Mouse (Mus musculus) neural tube, embryonic 13.5 days (tissue): ENCODE results near the gene Gpr158. TPM values are rescaled to one million over a fixed set of nuclear protein-coding genes. Genes with fewer than 3 reads are reported as not detected.
A peak's percentile ranks its signal among the peaks of the same experiment; 100 is the strongest.
"Not testable (repeated sequence)": the region's sequence is repeated elsewhere in the genome, so short reads cannot be mapped to it uniquely, and the experiment has no call there.

Experiments used
- ATAC-seq: fragments of 200-750 bp; cut with Nextera tagmentation; 2 replicates; pipeline ENCODE4 v1.8.0; 2017; ENCODE audit warnings: low read depth, mild to moderate bottlenecking, moderate TSS enrichment, moderate library complexity
- H3K27ac ChIP-seq: fragments of 300-500 bp; sonication (generic); replicated peaks from 2 replicates; pipeline ENCODE4 v1.5.1; 2015; ENCODE audit warnings: moderate library complexity, mild to moderate bottlenecking, inconsistent platforms
- H3K27me3 ChIP-seq: fragments of 300-500 bp; sonication (generic); 2 replicates; pipeline ENCODE4 v1.6.1; 2015; ENCODE audit warnings: mild to moderate bottlenecking, inconsistent platforms
- H3K36me3 ChIP-seq: fragments of 300-500 bp; sonication (generic); 2 replicates; pipeline ENCODE4 v1.6.1; 2015; ENCODE audit warnings: mild to moderate bottlenecking, inconsistent platforms
- H3K4me1 ChIP-seq: fragments of 300-500 bp; sonication (generic); replicated peaks from 2 replicates; pipeline ENCODE4 v1.6.1; 2015; ENCODE audit warnings: inconsistent platforms
- H3K4me2 ChIP-seq: fragments of 300-500 bp; sonication (generic); 2 replicates; pipeline ENCODE4 v1.6.1; 2015; ENCODE audit warnings: inconsistent platforms, mild to moderate bottlenecking, moderate library complexity
- H3K4me3 ChIP-seq: fragments of 300-500 bp; sonication (generic); 2 replicates; pipeline ENCODE4 v1.5.1; 2015; ENCODE audit warnings: mild to moderate bottlenecking, inconsistent platforms
- H3K9ac ChIP-seq: fragments of 300-500 bp; sonication (generic); 2 replicates; pipeline ENCODE4 v1.6.1; 2015; ENCODE audit warnings: moderate library complexity, mild to moderate bottlenecking, inconsistent platforms
- H3K9me3 ChIP-seq: fragments of 300-500 bp; sonication (generic); 2 replicates; pipeline ENCODE4 v1.6.1; 2016; ENCODE audit warnings: inconsistent platforms
- WGBS: fragments of 180-500 bp; shearing (Covaris S2); methylation state at CpG from one replicate; pipeline ENCODE4 v1.1.7; 2015; 5-methylcytosine and 5-hydroxymethylcytosine counted together
- polyA plus RNA-seq: library from polyadenylated mRNA; unstranded; fragments of >200 nt; fragmentation: Nextera tagmentation; extraction: Ambion mirVana; gene quantifications from 2 replicates; pipeline ENCODE4 v1.2.1, GENCODE M21; 2015

The Gpr158 gene
- polyA plus RNA-seq, 1 experiment from 2014 or later = 2.5 TPM

DNA sequence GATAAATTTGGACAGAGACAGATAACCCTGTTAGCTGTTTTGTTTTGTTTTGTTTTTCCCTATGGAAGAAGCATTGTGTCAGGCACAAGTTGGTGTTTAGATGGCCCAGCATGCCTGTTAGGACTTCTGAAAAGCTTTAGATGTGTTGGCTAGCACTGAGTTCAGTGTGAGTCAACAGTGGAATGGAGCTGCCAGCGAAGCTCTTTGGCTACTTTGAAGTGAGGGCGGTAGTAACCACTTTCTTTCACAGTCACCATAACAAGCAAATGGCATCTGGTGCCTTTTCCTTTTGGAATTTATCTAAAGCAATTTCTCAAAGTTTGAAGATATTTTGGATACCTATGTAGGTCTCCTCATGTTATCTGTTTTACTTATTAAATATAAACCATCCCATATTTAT is 62.9 kb downstream of the Gpr158 start:
- Histone ChIP-seq H3K4me3 (no peak overlapping the region), H3K27me3 (no peaks in the 10 kb centered on the region), H3K9me3 (no peaks in the 10 kb centered on the region), H3K9ac (no peak overlapping the region), H3K4me1 (no peaks in the 10 kb centered on the region), H3K4me2 (no peak overlapping the region), H3K27ac (no peak overlapping the region), H3K36me3 (no peaks in the 10 kb centered on the region)
- 68% methylated on average over 2 of the region's 2 CpGs for WGBS
- ATAC-seq = no peak

DNA sequence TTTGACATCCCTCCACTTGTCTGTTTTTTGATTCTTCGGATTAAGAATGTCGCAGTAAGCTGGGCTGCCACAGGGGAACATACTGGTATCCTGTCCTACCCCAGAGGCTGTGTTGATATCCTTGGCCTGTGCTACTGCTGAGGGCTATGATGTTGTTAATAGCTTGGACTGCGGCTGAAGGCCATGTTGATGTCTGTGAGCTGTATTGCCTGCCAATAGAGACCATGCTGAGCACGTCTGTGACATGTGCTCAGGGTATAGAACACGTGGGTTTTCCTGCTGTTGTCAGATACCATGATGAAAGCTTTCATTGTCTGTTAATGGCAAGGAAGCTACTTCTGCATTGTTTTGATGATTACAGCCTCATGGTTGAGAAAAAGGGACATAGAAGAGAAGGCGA is 63.8 kb downstream of the Gpr158 start:
- Histone ChIP-seq H3K4me2 (no peak overlapping the region), H3K27ac (no peak overlapping the region), H3K4me3 (no peak overlapping the region), H3K9me3 (no peaks in the 10 kb centered on the region), H3K4me1 (no peaks in the 10 kb centered on the region), H3K9ac (no peak overlapping the region), H3K36me3 (no peaks in the 10 kb centered on the region), H3K27me3 (no peaks in the 10 kb centered on the region)
- no peak for ATAC-seq
- 64% methylated on average over 6 of the region's 6 CpGs for WGBS

DNA sequence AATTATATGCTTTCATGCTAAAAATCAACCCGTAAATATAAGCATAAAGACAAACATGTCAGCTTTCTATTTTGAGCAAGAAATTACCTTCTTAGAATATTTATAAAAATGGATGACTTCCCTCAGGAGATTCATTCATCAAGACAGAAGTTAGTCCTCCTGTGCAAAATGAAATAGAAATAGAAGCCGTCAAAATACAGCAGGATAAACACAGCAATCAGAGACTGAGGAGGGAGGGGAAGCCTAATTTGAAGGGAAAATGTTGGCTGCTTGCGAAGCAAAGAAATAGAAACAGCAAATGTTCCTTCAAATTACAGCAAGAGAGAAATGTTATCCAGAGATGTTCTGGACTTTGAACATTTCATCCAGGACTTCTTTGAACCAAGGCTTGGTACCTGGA is 72.3 kb downstream of the Gpr158 start:
- H3K9me3 ChIP-seq = no peaks in the 10 kb centered on the region
- H3K27me3 ChIP-seq = no peaks in the 10 kb centered on the region
- H3K27ac ChIP-seq = no peak overlapping the region
- no peak overlapping the region for H3K4me3 ChIP-seq
- no peak overlapping the region for H3K4me2 ChIP-seq
- H3K36me3 ChIP-seq = no peaks in the 10 kb centered on the region
- ATAC-seq = no peak
- H3K4me1 ChIP-seq = no peaks in the 10 kb centered on the region
- WGBS = 87% methylated on average over 3 of the region's 3 CpGs
- H3K9ac ChIP-seq = no peak overlapping the region

DNA sequence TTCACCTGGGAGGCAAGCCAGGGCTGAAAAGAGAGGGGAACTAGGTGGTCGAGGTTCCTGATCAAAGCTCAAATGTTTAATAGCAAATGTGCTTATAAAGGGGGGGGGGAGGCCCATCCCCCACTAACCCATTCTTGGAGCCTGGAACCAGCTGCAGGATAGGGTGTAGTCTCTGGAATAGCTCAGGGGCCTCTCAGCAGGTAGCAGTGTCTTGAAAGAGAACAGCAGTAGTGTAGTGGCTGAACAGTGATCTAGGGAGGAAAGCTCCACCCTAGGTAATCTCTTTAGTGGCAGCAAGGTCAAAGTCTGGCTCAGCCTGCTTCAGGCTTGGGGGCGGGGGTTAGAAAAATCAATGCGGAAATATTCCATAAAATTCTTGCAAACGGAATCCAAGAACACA is 93.3 kb downstream of the Gpr158 start:
- WGBS = 92% methylated on average over 4 of the region's 4 CpGs
- not testable (repeated sequence) for H3K4me2 ChIP-seq, H3K27me3 ChIP-seq, H3K9me3 ChIP-seq, H3K27ac ChIP-seq, H3K4me3 ChIP-seq, H3K9ac ChIP-seq, ATAC-seq, H3K36me3 ChIP-seq, H3K4me1 ChIP-seq

DNA sequence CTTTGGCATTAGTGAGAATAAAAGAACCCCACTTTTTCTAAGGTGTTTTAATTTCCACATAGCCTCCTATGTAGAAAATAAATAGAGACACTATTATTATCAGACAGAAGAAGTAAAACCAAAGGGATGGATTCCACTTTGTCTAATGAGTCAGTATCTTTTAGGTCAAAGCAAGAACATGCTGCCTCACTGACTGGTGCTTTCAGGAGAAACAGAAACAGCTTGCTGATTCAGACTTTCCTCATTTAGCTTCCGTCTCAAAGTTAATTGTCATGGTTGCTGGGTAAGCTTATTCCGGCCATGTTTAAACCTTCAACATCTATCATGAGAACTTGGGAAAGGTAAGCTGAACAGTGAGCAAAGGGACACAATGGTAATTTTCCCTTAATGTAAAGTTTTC is 107.6 kb downstream of the Gpr158 start:
- H3K4me3 ChIP-seq = no peak overlapping the region
- H3K4me2 ChIP-seq = no peak overlapping the region
- H3K9me3 ChIP-seq = no peaks in the 10 kb centered on the region
- H3K9ac ChIP-seq = no peak overlapping the region
- no peaks in the 10 kb centered on the region for H3K27me3 ChIP-seq
- WGBS = 89% methylated on average over 2 of the region's 2 CpGs
- no peaks in the 10 kb centered on the region for H3K4me1 ChIP-seq
- no peak overlapping the region for H3K27ac ChIP-seq
- no peak for ATAC-seq
- H3K36me3 ChIP-seq = no peaks in the 10 kb centered on the region

DNA sequence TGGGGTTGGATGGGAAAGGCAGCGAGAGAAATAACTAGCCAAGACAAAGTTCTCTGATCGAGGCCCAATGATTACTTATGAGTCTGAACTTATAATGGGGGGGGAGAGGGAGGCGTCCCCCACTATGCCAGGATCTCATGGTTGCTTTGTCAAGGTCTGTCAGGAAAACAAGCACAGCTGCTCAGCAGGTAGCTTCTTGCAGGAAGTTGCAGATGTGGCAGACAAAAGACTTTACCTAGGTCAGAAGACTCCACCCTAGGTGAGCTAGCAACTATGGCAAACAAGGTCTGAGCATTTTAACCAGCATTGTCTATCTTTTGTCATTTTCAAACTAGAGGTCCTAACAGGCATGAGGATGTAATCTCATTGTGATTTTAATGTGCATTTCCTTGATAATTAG is 129.5 kb downstream of the Gpr158 start:
- no peaks in the 10 kb centered on the region for H3K36me3 ChIP-seq
- H3K4me1 ChIP-seq = 0 out of 2 replicates have a peak, but pooled peaks cover 3% of the 10 kb centered on the region
- no peaks in the 10 kb centered on the region for H3K27me3 ChIP-seq
- no peak overlapping the region for H3K27ac ChIP-seq
- H3K9me3 ChIP-seq = no peaks in the 10 kb centered on the region
- no peak for ATAC-seq
- 87% methylated on average over 3 of the region's 3 CpGs for WGBS
- no peak overlapping the region for H3K4me3 ChIP-seq
- H3K4me2 ChIP-seq = no peak overlapping the region
- H3K9ac ChIP-seq = no peak overlapping the region

DNA sequence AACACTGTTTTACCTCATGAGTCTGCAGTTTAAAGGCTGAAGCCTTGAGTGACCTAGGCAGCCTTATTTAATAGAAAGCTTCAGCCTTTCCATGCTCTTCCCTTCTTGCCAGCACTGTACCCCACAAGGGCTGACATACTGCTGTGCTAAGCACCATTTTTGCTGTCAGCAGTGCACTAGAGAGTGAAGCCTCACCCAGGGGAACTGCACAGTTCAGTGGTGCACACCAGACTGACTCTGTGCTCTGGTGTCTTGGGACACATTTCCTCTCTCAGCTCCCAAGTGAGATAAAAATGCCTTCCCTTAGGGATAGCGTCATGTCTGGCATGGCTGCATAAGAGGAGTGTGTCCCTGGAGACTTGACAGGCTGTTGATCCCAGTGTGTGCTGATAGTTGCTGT is 130.6 kb downstream of the Gpr158 start:
- Histone ChIP-seq H3K36me3 (no peaks in the 10 kb centered on the region), H3K4me2 (no peak overlapping the region), H3K9me3 (no peaks in the 10 kb centered on the region), H3K27ac (no peak overlapping the region), H3K4me3 (no peak overlapping the region), H3K27me3 (no peaks in the 10 kb centered on the region), H3K9ac (no peak overlapping the region), H3K4me1 (0 out of 2 replicates have a peak, but pooled peaks cover 3% of the 10 kb centered on the region)
- no peak for ATAC-seq
- 69% methylated on average over 1 of the region's 1 CpGs for WGBS

DNA sequence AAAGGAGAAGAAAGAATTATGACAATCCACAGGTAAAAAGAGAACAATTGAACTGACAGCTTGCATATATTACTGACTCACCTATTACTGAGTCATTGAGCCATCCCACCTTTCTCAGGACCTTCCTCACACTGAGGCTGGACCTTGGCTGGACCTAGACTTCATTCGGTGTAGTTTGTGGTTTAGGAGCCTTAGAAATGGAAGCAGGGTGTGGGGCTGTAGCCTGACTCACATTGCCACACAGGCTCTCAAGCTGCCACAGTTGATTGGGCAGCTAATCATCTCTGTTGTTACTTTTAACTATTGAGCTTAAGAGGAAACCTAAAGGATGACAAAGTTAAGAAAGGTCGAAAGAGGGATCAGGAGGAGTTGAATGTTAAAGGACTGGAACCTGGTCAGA is 132.1 kb downstream of the Gpr158 start:
- Histone ChIP-seq H3K27me3 (no peaks in the 10 kb centered on the region), H3K36me3 (no peaks in the 10 kb centered on the region), H3K4me2 (no peak overlapping the region), H3K4me1 (0 out of 2 replicates have a peak, but pooled peaks cover 3% of the 10 kb centered on the region), H3K9me3 (no peaks in the 10 kb centered on the region), H3K27ac (no peak overlapping the region), H3K9ac (no peak overlapping the region), H3K4me3 (no peak overlapping the region)
- 92% methylated on average over 2 of the region's 2 CpGs for WGBS
- ATAC-seq = no peak

DNA sequence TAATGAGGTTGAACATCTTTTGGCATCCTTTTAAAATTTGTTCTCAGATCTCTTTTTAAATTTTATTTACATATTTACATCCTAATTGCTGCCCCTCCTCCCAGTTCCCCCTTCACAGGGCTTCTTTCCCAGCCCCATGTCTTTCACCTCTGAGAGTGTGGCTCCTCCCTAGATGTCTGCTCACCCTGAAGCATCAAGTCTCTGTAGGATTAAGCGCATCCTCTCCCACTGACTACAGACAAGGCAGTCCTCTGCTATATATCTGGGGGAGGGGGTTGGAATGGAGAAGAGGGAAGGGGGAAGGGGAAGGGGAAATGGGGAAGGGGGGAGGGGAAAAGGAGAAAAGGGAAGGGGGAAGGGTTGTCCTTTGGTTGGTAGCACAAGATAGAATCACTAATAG is 140.1 kb downstream of the Gpr158 start:
- no peaks in the 10 kb centered on the region for H3K36me3 ChIP-seq
- H3K27ac ChIP-seq = no peak overlapping the region
- no peaks in the 10 kb centered on the region for H3K4me1 ChIP-seq
- no peak overlapping the region for H3K4me3 ChIP-seq
- WGBS = 71% methylated on average over 1 of the region's 1 CpGs
- no peak overlapping the region for H3K9ac ChIP-seq
- no peaks in the 10 kb centered on the region for H3K9me3 ChIP-seq
- H3K27me3 ChIP-seq = no peaks in the 10 kb centered on the region
- peak; percentile 56; the same call in 1 of the 2 replicates for ATAC-seq
- no peak overlapping the region for H3K4me2 ChIP-seq

DNA sequence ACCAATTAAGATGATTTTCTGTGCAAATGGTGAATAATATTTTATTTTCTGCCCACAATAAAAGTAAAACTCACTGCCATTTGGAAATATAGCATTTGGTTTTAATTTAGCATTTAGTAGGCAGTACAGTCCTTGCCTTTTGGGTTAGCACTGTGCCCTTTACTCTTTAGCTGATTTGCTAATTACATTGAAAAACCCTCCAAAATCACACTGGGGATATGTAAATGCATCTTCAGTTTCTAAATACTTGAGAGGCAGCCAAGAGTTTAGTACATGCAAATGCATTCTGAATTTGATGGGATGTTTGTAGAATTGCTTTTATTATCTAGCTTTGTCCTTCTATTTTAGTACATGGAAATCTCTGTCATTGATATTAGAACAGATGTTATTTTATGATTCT is 163.4 kb downstream of the Gpr158 start:
- H3K27ac ChIP-seq = no peak overlapping the region
- ATAC-seq = no peak
- no peaks in the 10 kb centered on the region for H3K27me3 ChIP-seq
- no peaks in the 10 kb centered on the region for H3K36me3 ChIP-seq
- no peaks in the 10 kb centered on the region for H3K9me3 ChIP-seq
- H3K4me2 ChIP-seq = no peak overlapping the region
- H3K4me3 ChIP-seq = no peak overlapping the region
- no peak overlapping the region for H3K9ac ChIP-seq
- no peaks in the 10 kb centered on the region for H3K4me1 ChIP-seq

DNA sequence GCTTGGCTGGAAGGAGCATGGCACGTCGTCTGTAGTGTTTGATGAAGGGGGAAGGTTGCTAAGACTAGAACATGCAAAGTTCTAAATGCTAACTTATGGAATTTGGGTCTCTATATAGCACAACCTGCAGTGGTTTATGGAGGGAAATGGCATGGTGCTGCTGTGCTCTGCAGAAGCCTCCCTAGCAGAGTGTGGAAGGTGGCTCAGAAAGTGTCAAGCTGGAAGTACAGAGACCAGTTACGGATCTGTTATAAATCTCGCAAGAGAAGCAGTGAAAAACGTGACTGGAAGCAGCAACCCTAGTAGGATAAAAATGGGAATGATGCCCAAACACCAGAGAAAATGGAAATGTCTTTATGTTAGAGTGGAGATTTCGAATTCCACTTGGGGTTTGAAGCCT is 251.8 kb downstream of the Gpr158 start:
- 74% methylated on average over 6 of the region's 6 CpGs for WGBS

DNA sequence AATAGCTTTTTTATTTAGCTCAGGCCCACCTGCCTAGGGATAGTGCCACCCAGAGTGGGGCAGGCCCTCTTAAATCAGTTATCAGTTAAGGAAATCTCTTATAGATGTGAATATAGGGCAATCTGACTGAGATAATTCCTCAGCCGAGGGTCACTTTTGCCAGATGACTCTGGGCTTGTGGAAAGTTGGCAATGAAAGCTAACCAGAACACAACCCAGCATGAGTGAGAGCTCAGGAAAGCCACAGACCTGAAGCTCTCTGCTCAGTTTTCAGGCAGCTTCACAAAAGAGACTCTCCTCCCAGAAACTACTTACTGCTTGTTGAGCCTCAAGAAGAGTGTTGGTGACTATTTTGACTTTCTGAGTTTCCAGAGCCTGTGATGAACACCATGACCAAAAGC is 264.8 kb downstream of the Gpr158 start:
- no peaks in the 10 kb centered on the region for H3K4me1 ChIP-seq
- no peak overlapping the region for H3K4me3 ChIP-seq
- 84% methylated on average over 1 of the region's 1 CpGs for WGBS
- H3K9me3 ChIP-seq = no peaks in the 10 kb centered on the region
- no peak for ATAC-seq
- no peak overlapping the region for H3K4me2 ChIP-seq
- no peak overlapping the region for H3K27ac ChIP-seq
- H3K9ac ChIP-seq = no peak overlapping the region
- no peaks in the 10 kb centered on the region for H3K36me3 ChIP-seq
- no peaks in the 10 kb centered on the region for H3K27me3 ChIP-seq

More for the DNA sequence above, 251.8 kb downstream of the Gpr158 start:
- Histone ChIP-seq H3K4me2 (no peak overlapping the region), H3K4me1 (no peaks in the 10 kb centered on the region), H3K9ac (no peak overlapping the region), H3K27me3 (no peaks in the 10 kb centered on the region), H3K9me3 (no peaks in the 10 kb centered on the region), H3K4me3 (no peak overlapping the region), H3K36me3 (no peaks in the 10 kb centered on the region), H3K27ac (no peak overlapping the region)
- no peak for ATAC-seq

DNA sequence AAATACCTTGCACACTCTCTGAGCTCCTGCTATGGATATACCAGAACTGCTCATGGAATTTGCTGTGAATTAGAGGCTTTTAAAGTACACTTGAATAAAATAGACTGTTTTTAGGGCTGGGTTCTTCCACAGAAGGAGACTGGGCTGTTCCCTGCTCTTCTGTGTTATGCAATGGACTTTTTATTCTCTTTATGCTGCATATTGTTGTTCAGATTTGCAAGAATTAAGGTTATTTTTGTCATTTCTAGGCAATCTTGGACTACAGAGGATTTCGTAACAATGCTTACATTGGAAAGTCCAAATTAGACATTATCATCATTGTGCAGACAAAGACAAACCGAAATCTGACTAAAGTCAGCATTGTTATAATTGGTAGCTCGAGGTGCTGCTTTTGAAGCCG is 298.4 kb downstream of the Gpr158 start:
- WGBS = 48% methylated on average over 4 of the region's 4 CpGs
- no peak overlapping the region for H3K4me3 ChIP-seq
- H3K9me3 ChIP-seq = no peaks in the 10 kb centered on the region
- no peaks in the 10 kb centered on the region for H3K4me1 ChIP-seq
- H3K4me2 ChIP-seq = no peak overlapping the region
- no peaks in the 10 kb centered on the region for H3K36me3 ChIP-seq
- H3K9ac ChIP-seq = no peak overlapping the region
- H3K27ac ChIP-seq = no peak overlapping the region
- H3K27me3 ChIP-seq = no peaks in the 10 kb centered on the region
- ATAC-seq = no peak
